Mouse (Mus musculus): ENCODE results near the gene Sf3b4. TPM values are rescaled to one million over a fixed set of nuclear protein-coding genes. Genes with fewer than 3 reads are reported as not detected.
"Not testable (repeated sequence)": the region's sequence is repeated elsewhere in the genome, so short reads cannot be mapped to it uniquely, and the experiment has no call there.

Gene Sf3b4
- polyA plus RNA-seq, 1 experiment from 2014 or later, result 169 TPM

- WGBS, result 22% methylated on average over 6 of the region's 8 CpGs
- H3K27ac ChIP-seq (ENCODE audit: low read depth, low read length); ATAC-seq; H3K4me1 ChIP-seq (ENCODE audit: control insufficient read depth, insufficient read depth, low read length); H3K9me3 ChIP-seq (replicated peaks; ENCODE audit: control insufficient read depth, low read length); H3K4me3 ChIP-seq (ENCODE audit: low read depth, low read length); H3K36me3 ChIP-seq (ENCODE audit: control insufficient read depth, insufficient read depth, low read length); H3K27me3 ChIP-seq (replicated peaks; ENCODE audit: control insufficient read depth, insufficient read depth, low read length); H3K9ac ChIP-seq (ENCODE audit: low read length); DNase-seq (ENCODE audit: low spot score): not testable (repeated sequence)
- H3K4me2 ChIP-seq (ENCODE audit: low read length), result peak overlapping the region; percentile 98; the same call in 1 of the 2 replicates
Measured at GRCm38 (mm10) chr3:96198601-96199251, 26.6 kb downstream of the Sf3b4 start.

- no peaks in the 10 kb centered on the region for H3K36me3 ChIP-seq (ENCODE audit: control insufficient read depth, insufficient read depth, low read length)
- H3K27me3 ChIP-seq (replicated peaks; ENCODE audit: control insufficient read depth, insufficient read depth, low read length), result no peaks in the 10 kb centered on the region
- H3K4me1 ChIP-seq (ENCODE audit: control insufficient read depth, insufficient read depth, low read length), result peaks cover 7% of the 10 kb centered on the region; the same call in 1 of the 2 replicates
- no peak overlapping the region for H3K9ac ChIP-seq (ENCODE audit: low read length)
- 71% methylated on average over 2 of the region's 2 CpGs for WGBS
- H3K9me3 ChIP-seq (replicated peaks; ENCODE audit: control insufficient read depth, low read length), result no peaks in the 10 kb centered on the region
- H3K4me2 ChIP-seq (ENCODE audit: low read length), result no peak overlapping the region
- no peak overlapping the region for H3K4me3 ChIP-seq (ENCODE audit: low read depth, low read length)
- no peak for DNase-seq (ENCODE audit: low spot score)
- no peak overlapping the region for H3K27ac ChIP-seq (ENCODE audit: low read depth, low read length)
- ATAC-seq, result no peak
Measured at GRCm38 (mm10) chr3:96199731-96200130, 27.6 kb downstream of the Sf3b4 start.

GRCm38 (mm10) chr3:96207819-96208218, 35.7 kb downstream of the Sf3b4 start:
- Histone ChIP-seq H3K36me3 (ENCODE audit: control insufficient read depth, insufficient read depth, low read length) (no peaks in the 10 kb centered on the region), H3K4me1 (ENCODE audit: control insufficient read depth, insufficient read depth, low read length) (no peaks in the 10 kb centered on the region), H3K9ac (ENCODE audit: low read length) (no peak overlapping the region), H3K4me3 (ENCODE audit: low read depth, low read length) (no peak overlapping the region), H3K27me3 (replicated peaks; ENCODE audit: control insufficient read depth, insufficient read depth, low read length) (no peaks in the 10 kb centered on the region; the same call in 1 of the 2 replicates), H3K4me2 (ENCODE audit: low read length) (no peak overlapping the region), H3K9me3 (replicated peaks; ENCODE audit: control insufficient read depth, low read length) (no peaks in the 10 kb centered on the region), H3K27ac (ENCODE audit: low read depth, low read length) (no peak overlapping the region)
- WGBS, result 87% methylated on average over 3 of the region's 3 CpGs
- ATAC-seq (no peak), DNase-seq (ENCODE audit: low spot score) (no peak)

DNA sequence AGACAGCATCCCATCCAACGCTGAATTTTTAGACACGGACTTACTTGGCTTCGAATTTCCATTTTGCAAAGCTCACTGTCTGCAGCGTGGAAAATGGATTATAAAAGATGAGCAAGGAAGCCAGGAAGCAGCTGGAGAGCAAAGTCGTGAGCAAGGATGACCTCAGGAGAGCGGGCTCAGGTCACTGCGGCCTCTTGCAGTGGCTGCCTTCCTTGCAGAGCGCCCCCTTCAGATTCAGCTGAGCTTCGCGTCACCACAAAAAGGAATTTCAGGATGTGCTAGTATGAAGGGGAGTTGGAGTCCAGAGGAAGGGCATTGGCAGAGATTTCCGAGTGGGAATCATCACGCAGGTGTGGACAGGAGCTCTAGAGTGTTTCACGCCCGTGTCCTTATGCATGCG, 37.1 kb downstream of the Sf3b4 start:
- Histone ChIP-seq H3K4me3 (ENCODE audit: low read depth, low read length) (no peak overlapping the region), H3K9ac (ENCODE audit: low read length) (no peak overlapping the region), H3K36me3 (ENCODE audit: control insufficient read depth, insufficient read depth, low read length) (no peaks in the 10 kb centered on the region), H3K27ac (ENCODE audit: low read depth, low read length) (no peak overlapping the region), H3K9me3 (replicated peaks; ENCODE audit: control insufficient read depth, low read length) (no peaks in the 10 kb centered on the region), H3K4me2 (ENCODE audit: low read length) (no peak overlapping the region), H3K27me3 (replicated peaks; ENCODE audit: control insufficient read depth, insufficient read depth, low read length) (no peaks in the 10 kb centered on the region; the same call in 1 of the 2 replicates), H3K4me1 (ENCODE audit: control insufficient read depth, insufficient read depth, low read length) (no peaks in the 10 kb centered on the region)
- no peak for ATAC-seq
- WGBS, result 27% methylated on average over 15 of the region's 15 CpGs
- no peak for DNase-seq (ENCODE audit: low spot score)

DNA sequence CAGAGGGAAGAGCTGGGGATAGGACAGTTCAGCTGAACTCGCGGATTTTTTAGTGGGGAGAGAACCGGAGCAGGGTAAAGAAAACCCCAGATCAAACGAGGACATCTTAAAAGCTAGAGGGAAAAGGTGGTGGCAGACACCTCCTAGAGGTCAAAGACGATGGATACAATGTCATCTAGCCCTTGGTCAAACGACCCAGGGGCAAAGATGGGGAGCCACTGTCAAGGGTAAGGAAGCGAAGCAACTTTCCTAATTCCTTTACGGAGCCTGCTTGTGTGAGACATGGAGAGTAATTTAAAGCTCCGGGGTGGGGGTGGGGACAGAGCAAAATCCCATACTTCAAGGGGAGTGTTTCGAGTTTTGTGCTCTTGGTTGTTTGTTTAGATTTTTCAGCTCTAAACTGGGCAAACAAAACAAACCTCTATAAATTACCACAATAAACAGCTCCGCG, 47.1 kb downstream of the Sf3b4 start:
- peak overlapping the region; percentile 97 for H3K27ac ChIP-seq (ENCODE audit: low read depth, low read length)
- WGBS, result under 1% methylated on average over 12 of the region's 12 CpGs
- peak overlapping the region; percentile 63 for H3K4me2 ChIP-seq (ENCODE audit: low read length)
- no peaks in the 10 kb centered on the region for H3K9me3 ChIP-seq (replicated peaks; ENCODE audit: control insufficient read depth, low read length)
- DNase-seq (ENCODE audit: low spot score) (no peak), ATAC-seq (peak; percentile 30)
- peaks cover 21% of the 10 kb centered on the region for H3K4me1 ChIP-seq (ENCODE audit: control insufficient read depth, insufficient read depth, low read length)
- peak overlapping the region; percentile 59 for H3K4me3 ChIP-seq (ENCODE audit: low read depth, low read length)
- no peaks in the 10 kb centered on the region for H3K27me3 ChIP-seq (replicated peaks; ENCODE audit: control insufficient read depth, insufficient read depth, low read length)
- H3K9ac ChIP-seq (ENCODE audit: low read length), result peak overlapping the region; percentile 83
- no peaks in the 10 kb centered on the region for H3K36me3 ChIP-seq (ENCODE audit: control insufficient read depth, insufficient read depth, low read length)

DNA sequence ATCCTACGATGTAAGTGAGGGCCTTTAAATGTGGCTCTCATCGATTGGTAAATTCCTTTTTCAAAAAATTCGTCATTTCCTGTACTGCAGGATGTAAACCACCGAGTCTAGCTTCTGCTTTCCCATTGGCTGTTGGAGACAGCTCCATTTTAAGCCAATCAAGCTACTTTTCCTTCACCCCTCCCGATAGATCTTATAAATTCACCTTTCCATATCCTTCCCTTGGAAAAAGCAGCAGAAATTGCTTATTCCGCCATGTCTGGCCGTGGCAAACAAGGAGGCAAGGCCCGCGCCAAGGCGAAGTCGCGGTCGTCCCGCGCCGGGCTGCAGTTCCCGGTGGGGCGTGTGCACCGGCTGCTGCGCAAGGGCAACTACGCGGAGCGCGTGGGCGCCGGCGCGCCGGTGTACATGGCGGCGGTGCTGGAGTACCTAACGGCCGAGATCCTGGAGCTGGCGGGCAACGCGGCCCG, 47.6 kb downstream of the Sf3b4 start, which contains the start of the genes Bola1 and Hist2h2ab:
Bola1 (minus strand) TSS at position 49 of the 470 bp plus-strand sequence.
Hist2h2ab (plus strand) TSS at position 205 of the 470 bp plus-strand sequence.
- Histone ChIP-seq H3K4me1 (ENCODE audit: control insufficient read depth, insufficient read depth, low read length) (peaks cover 21% of the 10 kb centered on the region), H3K4me2 (ENCODE audit: low read length) (peak within 1 kb of the TSS; percentile 63), H3K27ac (ENCODE audit: low read depth, low read length) (peak within 1 kb of the TSS; percentile 97), H3K4me3 (ENCODE audit: low read depth, low read length) (peak within 1 kb of the TSS; percentile 59), H3K27me3 (replicated peaks; ENCODE audit: control insufficient read depth, insufficient read depth, low read length) (no peaks in the 10 kb centered on the region), H3K9ac (ENCODE audit: low read length) (peak within 1 kb of the TSS; percentile 83), H3K9me3 (replicated peaks; ENCODE audit: control insufficient read depth, low read length) (no peaks in the 10 kb centered on the region), H3K36me3 (ENCODE audit: control insufficient read depth, insufficient read depth, low read length) (no peaks in the 10 kb centered on the region)
- DNase-seq (ENCODE audit: low spot score) (peak; percentile 97), ATAC-seq (peak; percentile 91)
- under 1% methylated on average over 37 of the region's 37 CpGs for WGBS

DNA sequence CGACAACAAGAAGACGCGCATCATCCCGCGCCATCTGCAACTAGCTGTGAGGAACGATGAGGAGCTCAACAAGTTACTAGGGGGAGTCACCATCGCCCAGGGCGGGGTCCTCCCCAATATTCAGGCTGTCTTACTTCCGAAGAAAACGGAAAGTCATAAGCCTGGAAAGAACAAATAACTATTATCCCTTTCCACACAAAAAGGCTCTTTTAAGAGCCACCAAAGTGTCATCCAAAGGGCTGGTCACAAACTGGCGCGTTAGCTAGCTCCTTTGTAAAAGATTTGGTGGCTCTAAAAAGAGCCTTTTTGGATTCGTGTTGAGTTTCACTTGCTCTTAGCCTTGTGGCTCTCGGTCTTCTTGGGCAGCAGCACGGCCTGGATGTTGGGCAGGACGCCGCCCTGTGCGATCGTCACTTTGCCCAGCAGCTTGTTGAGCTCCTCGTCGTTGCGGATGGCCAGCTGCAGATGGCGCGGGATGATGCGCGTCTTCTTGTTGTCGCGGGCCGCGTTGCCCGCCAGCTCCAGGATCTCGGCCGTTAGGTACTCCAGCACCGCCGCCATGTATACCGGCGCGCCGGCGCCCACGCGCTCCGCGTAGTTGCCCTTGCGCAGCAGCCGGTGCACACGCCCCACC, 48.1 kb downstream of the Sf3b4 start:
- peak overlapping the region; percentile 97 for H3K27ac ChIP-seq (ENCODE audit: low read depth, low read length)
- H3K4me1 ChIP-seq (ENCODE audit: control insufficient read depth, insufficient read depth, low read length), result peaks cover 23% of the 10 kb centered on the region
- peak overlapping the region; percentile 59 for H3K4me3 ChIP-seq (ENCODE audit: low read depth, low read length)
- WGBS, result under 1% methylated on average over 26 of the region's 47 CpGs
- not testable (repeated sequence) for DNase-seq (ENCODE audit: low spot score); ATAC-seq; H3K9me3 ChIP-seq (replicated peaks; ENCODE audit: control insufficient read depth, low read length); H3K27me3 ChIP-seq (replicated peaks; ENCODE audit: control insufficient read depth, insufficient read depth, low read length); H3K36me3 ChIP-seq (ENCODE audit: control insufficient read depth, insufficient read depth, low read length)
- peak overlapping the region; percentile 63 for H3K4me2 ChIP-seq (ENCODE audit: low read length)
- H3K9ac ChIP-seq (ENCODE audit: low read length), result peak overlapping the region; percentile 83

DNA sequence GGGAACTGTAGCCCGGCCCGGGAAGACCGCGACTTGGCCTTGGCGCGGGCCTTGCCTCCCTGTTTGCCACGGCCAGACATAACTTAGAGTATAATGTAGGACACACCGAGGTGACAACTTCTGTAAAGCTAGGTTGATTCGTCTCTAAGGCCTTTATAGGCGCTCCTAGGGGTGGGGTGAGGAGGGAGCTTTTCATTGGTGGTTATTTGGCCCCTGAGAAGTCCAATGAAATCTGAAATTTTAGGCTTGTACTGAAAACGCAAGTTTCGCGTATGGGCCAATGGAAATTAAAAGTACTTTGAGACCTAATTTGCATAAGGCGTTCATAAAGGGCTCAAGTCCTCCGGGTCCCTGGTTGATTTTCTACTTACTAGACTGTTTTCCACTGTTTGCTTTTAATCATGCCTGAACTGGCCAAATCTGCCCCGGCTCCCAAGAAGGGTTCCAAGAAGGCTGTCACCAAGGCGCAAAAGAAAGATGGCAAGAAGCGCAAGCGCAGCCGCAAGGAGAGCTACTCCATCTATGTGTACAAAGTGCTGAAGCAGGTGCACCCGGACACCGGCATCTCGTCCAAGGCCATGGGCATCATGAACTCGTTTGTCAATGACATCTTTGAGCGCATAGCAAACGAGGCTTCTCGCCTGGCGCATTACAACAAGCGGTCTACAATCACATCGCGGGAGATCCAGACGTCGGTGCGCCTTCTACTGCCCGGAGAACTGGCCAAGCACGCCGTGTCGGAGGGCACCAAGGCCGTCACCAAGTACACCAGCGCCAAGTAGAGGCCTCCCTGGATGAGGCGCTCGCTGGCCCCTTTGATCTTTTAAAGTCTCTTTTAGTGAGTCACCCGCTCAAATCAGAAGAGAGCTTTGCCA, 48.9 kb downstream of the Sf3b4 start, which contains the start of the genes Hist2h2ac and Hist2h2be:
Hist2h2ac (minus strand) TSS at position 116 of the 875 bp plus-strand sequence.
Hist2h2be (plus strand) TSS at position 355 of the 875 bp plus-strand sequence.
- WGBS, result 0% methylated on average over 43 of the region's 43 CpGs
- Histone ChIP-seq H3K27me3 (replicated peaks; ENCODE audit: control insufficient read depth, insufficient read depth, low read length) (no peaks in the 10 kb centered on the region), H3K4me3 (ENCODE audit: low read depth, low read length) (peak within 1 kb of the TSS; percentile 59), H3K27ac (ENCODE audit: low read depth, low read length) (peak within 1 kb of the TSS; percentile 97), H3K36me3 (ENCODE audit: control insufficient read depth, insufficient read depth, low read length) (no peaks in the 10 kb centered on the region), H3K9ac (ENCODE audit: low read length) (peak within 1 kb of the TSS; percentile 83), H3K4me1 (ENCODE audit: control insufficient read depth, insufficient read depth, low read length) (peaks cover 26% of the 10 kb centered on the region), H3K4me2 (ENCODE audit: low read length) (peak within 1 kb of the TSS; percentile 63), H3K9me3 (replicated peaks; ENCODE audit: control insufficient read depth, low read length) (no peaks in the 10 kb centered on the region)
- ATAC-seq, result peak; percentile 81
- DNase-seq (ENCODE audit: low spot score), result peak; percentile 96

Data from forebrain, embryonic 14.5 days (tissue).